Mouse (Mus musculus) erythroblast, embryonic 14.5 days (primary cell): ENCODE measurements around the gene Myh3.

Experiments
- GATA1 ChIP-seq: IDR thresholded peaks from 2 replicates; pipeline ENCODE4 v1.6.1; 2012; ENCODE audit warnings: low read length, inconsistent platforms, mixed read lengths
- TAL1 ChIP-seq: IDR thresholded peaks from 3 replicates; pipeline ENCODE4 v1.6.1; 2012; ENCODE audit warnings: low read length, inconsistent platforms, mixed read lengths

DNA sequence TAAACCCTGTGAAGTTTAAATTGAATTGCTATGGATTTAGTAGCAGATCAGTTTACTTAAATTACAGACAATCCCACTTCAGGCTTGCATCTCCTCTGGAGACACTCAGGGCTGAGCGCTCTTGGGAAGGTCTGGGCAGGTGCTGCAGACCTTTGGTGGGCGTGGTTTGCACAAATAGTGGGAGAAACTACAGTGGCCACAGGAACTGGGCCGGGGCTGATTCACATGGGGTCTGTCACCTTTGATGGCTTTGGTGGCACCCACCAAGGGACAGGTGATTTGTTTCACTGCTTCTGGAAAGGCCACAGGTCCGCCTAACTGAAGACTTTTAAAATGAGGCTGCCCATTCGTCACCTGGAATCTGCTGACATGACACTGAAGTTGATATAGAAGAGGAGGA lies 38.6 kb downstream of the Myh3 start:
- TF ChIP-seq GATA1 (no peak), TAL1 (no peak)
